Mouse (Mus musculus) heart, embryonic 10.5 days (tissue): ENCODE measurements around the gene Fgf10. TPM values are rescaled to one million over a fixed set of nuclear protein-coding genes. Genes with fewer than 3 reads are reported as not detected.

Experiments
- DNase-seq: peaks from one replicate; pipeline ENCODE4 v3.0.0-alpha.2; 2017; ENCODE audit warnings: low spot score
- H3K27ac ChIP-seq: fragments of 300-500 bp; sonication (generic); 2 replicates; pipeline ENCODE4 v1.5.1; 2016; ENCODE audit warnings: mild to moderate bottlenecking
- H3K27me3 ChIP-seq: fragments of 300-500 bp; sonication (generic); 2 replicates; pipeline ENCODE4 v1.6.1; 2016; ENCODE audit warnings: mild to moderate bottlenecking; ENCODE audit not compliant: poor library complexity, insufficient read depth, severe bottlenecking
- H3K36me3 ChIP-seq: fragments of 300-500 bp; sonication (generic); 2 replicates; pipeline ENCODE4 v1.6.1; 2016; ENCODE audit warnings: mild to moderate bottlenecking, moderate library complexity
- H3K4me1 ChIP-seq: fragments of 300-500 bp; sonication (generic); 2 replicates; pipeline ENCODE4 v1.6.1; 2016; ENCODE audit warnings: mild to moderate bottlenecking
- H3K4me3 ChIP-seq: fragments of 300-500 bp; sonication (generic); 2 replicates; pipeline ENCODE4 v1.5.1; 2016; ENCODE audit warnings: mild to moderate bottlenecking, moderate library complexity
- H3K9me3 ChIP-seq: fragments of 300-500 bp; sonication (generic); 2 replicates; pipeline ENCODE4 v1.6.1; 2016; ENCODE audit warnings: mild to moderate bottlenecking, moderate library complexity
- whole genome bisulfite sequencing: fragments of 180-500 bp; shearing (Covaris S2); methylation state at CpG from one replicate; pipeline ENCODE4 v1.1.7; 2016; 5-methylcytosine and 5-hydroxymethylcytosine counted together
- polyA plus RNA-seq: library from polyadenylated mRNA; unstranded; fragments of >200 nt; fragmentation: Nextera tagmentation; extraction: Ambion mirVana; gene quantifications from 2 replicates; pipeline ENCODE4 v1.2.1, GENCODE M21; 2016

Fgf10 gene
- polyA plus RNA-seq, 1 experiment from 2014 or later: 4.9 TPM

- Histone ChIP-seq H3K36me3 (no peaks in the 10 kb centered on the region), H3K27ac (no peak overlapping the region), H3K4me1 (no peaks in the 10 kb centered on the region), H3K4me3 (no peak overlapping the region), H3K27me3 (no peaks in the 10 kb centered on the region), H3K9me3 (no peaks in the 10 kb centered on the region)
- 83% methylated on average over 6 of the region's 6 CpGs for WGBS
- DNase-seq: no peak
Observed at GRCm38 (mm10) chr13:118819785-118820184, 150.2 kb downstream of the Fgf10 start.

- H3K27me3 ChIP-seq: no peaks in the 10 kb centered on the region
- H3K4me3 ChIP-seq: no peak overlapping the region
- no peak overlapping the region for H3K27ac ChIP-seq
- no peaks in the 10 kb centered on the region for H3K9me3 ChIP-seq
- H3K36me3 ChIP-seq: no peaks in the 10 kb centered on the region
- no peak for DNase-seq
- H3K4me1 ChIP-seq: no peaks in the 10 kb centered on the region
- WGBS: 85% methylated on average over 2 of the region's 2 CpGs
Observed at GRCm38 (mm10) chr13:118823113-118823512, 153.5 kb downstream of the Fgf10 start.

GRCm38 (mm10) chr13:118825102-118825501 lies 155.5 kb downstream of the Fgf10 start:
- H3K27ac ChIP-seq: no peak overlapping the region

GRCm38 (mm10) chr13:118828604-118829381 lies 159.2 kb downstream of the Fgf10 start:
- no peaks in the 10 kb centered on the region for H3K4me1 ChIP-seq
- H3K27ac ChIP-seq: no peak overlapping the region
- H3K36me3 ChIP-seq: no peaks in the 10 kb centered on the region
- 80% methylated on average over 10 of the region's 10 CpGs for WGBS
- no peaks in the 10 kb centered on the region for H3K9me3 ChIP-seq
- H3K4me3 ChIP-seq: no peak overlapping the region
- no peaks in the 10 kb centered on the region for H3K27me3 ChIP-seq
- no peak for DNase-seq

More at GRCm38 (mm10) chr13:118825102-118825501, 155.5 kb downstream of the Fgf10 start:
- WGBS: 82% methylated on average over 4 of the region's 4 CpGs
- Histone ChIP-seq H3K27me3 (no peaks in the 10 kb centered on the region), H3K36me3 (no peaks in the 10 kb centered on the region), H3K4me3 (no peak overlapping the region), H3K9me3 (no peaks in the 10 kb centered on the region), H3K4me1 (no peaks in the 10 kb centered on the region)
- no peak for DNase-seq

GRCm38 (mm10) chr13:118834021-118834420 lies 164.4 kb downstream of the Fgf10 start:
- Histone ChIP-seq H3K36me3 (no peaks in the 10 kb centered on the region), H3K27me3 (no peaks in the 10 kb centered on the region), H3K27ac (no peak overlapping the region), H3K9me3 (no peaks in the 10 kb centered on the region), H3K4me3 (no peak overlapping the region), H3K4me1 (no peaks in the 10 kb centered on the region)
- DNase-seq: no peak

GRCm38 (mm10) chr13:118835078-118835477 lies 165.5 kb downstream of the Fgf10 start:
- WGBS: 85% methylated on average over 4 of the region's 4 CpGs
- no peak for DNase-seq

More at GRCm38 (mm10) chr13:118835078-118835477, 165.5 kb downstream of the Fgf10 start:
- H3K4me1 ChIP-seq: no peaks in the 10 kb centered on the region
- H3K4me3 ChIP-seq: no peak overlapping the region
- no peaks in the 10 kb centered on the region for H3K36me3 ChIP-seq
- H3K9me3 ChIP-seq: no peaks in the 10 kb centered on the region
- H3K27me3 ChIP-seq: no peaks in the 10 kb centered on the region
- no peak overlapping the region for H3K27ac ChIP-seq
